Mouse (Mus musculus) hindbrain, embryonic 16.5 days (tissue): Measurements from ENCODE around the gene Pfkfb4. TPM values are rescaled to one million over a fixed set of nuclear protein-coding genes. Genes with fewer than 3 reads are reported as not detected.

Experiments used
- ATAC-seq: fragments of 200-750 bp; cut with Nextera tagmentation; 2 replicates; pipeline ENCODE4 v1.8.0; 2017; ENCODE audit warnings: moderate TSS enrichment, moderate library complexity
- H3K27ac ChIP-seq: fragments of 300-500 bp; sonication (generic); 2 replicates; pipeline ENCODE4 v1.5.1; 2014; ENCODE audit warnings: low read depth, mild to moderate bottlenecking, control low read depth, low read length, moderate library complexity
- H3K27me3 ChIP-seq: fragments of 300-500 bp; sonication (generic); replicated peaks from 2 replicates; pipeline ENCODE4 v1.6.1; 2014; ENCODE audit warnings: low read length; ENCODE audit not compliant: control insufficient read depth, insufficient read depth
- H3K36me3 ChIP-seq: fragments of 300-500 bp; sonication (generic); 2 replicates; pipeline ENCODE4 v1.6.1; 2014; ENCODE audit warnings: mild to moderate bottlenecking, low read length, moderate library complexity, mixed read lengths; ENCODE audit not compliant: control insufficient read depth, insufficient read depth
- H3K4me1 ChIP-seq: fragments of 300-500 bp; sonication (generic); 2 replicates; pipeline ENCODE4 v1.6.1; 2014; ENCODE audit warnings: low read depth, low read length; ENCODE audit not compliant: control insufficient read depth, insufficient read depth
- H3K4me2 ChIP-seq: fragments of 300-500 bp; sonication (generic); 2 replicates; pipeline ENCODE4 v1.6.1; 2014; ENCODE audit warnings: mild to moderate bottlenecking, low read length, control low read depth, moderate library complexity
- H3K4me3 ChIP-seq: fragments of 300-500 bp; sonication (generic); 2 replicates; pipeline ENCODE4 v1.5.1; 2014; ENCODE audit warnings: mild to moderate bottlenecking, low read length, control low read depth, moderate library complexity
- H3K9ac ChIP-seq: fragments of 300-500 bp; sonication (generic); 2 replicates; pipeline ENCODE4 v1.6.1; 2014; ENCODE audit warnings: low read depth, mild to moderate bottlenecking, control low read depth, low read length, moderate library complexity
- H3K9me3 ChIP-seq: fragments of 300-500 bp; sonication (generic); 2 replicates; pipeline ENCODE4 v1.6.1; 2014; ENCODE audit warnings: mild to moderate bottlenecking, low read length, moderate library complexity; ENCODE audit not compliant: control insufficient read depth
- WGBS: fragments of 180-500 bp; shearing (Covaris S2); extraction: QIAGEN DNeasy Blood & Tissue Kit; methylation state at CpG from one replicate; pipeline ENCODE4 v1.1.7; 2014; 5-methylcytosine and 5-hydroxymethylcytosine counted together
- microRNA counts: library from miRNA; unstranded; fragments of <30 nt; microRNA quantifications from one replicate; lab custom pipeline; 2016
- microRNA-seq: library from miRNA; unstranded; fragments of <30 nt; microRNA quantifications from one replicate; pipeline ENCODE4, GENCODE M21; 2017
- polyA plus RNA-seq: library from polyadenylated mRNA; unstranded; fragments of >200 nt; fragmentation: Nextera tagmentation; extraction: Ambion mirVana; gene quantifications from 2 replicates; pipeline ENCODE4 v1.2.1, GENCODE M21; 2015

Gene Pfkfb4
- polyA plus RNA-seq, 1 experiment from 2014 or later: 31.3 TPM

DNA sequence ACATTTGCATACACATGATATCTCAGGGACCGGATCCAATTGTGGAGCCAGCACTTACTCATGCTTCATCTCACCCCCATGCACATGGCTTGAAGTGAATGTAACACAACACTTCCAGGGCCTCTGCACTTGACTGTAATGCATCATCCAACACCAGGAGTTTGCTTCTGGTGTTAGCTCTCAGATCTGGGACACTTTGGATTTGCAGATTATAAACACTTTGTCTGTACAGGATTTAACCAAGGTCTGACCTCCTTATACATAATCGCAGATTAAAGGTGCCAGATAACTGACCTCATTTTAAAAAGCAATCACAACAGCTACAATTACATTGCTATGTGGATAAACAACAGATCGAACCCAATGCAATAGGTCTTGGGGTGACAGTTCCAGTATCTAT, 88.9 kb downstream of the Pfkfb4 start:
- Histone ChIP-seq H3K4me1 (peaks cover 18% of the 10 kb centered on the region), H3K9me3 (no peaks in the 10 kb centered on the region), H3K4me3 (no peak overlapping the region), H3K9ac (no peak overlapping the region), H3K4me2 (no peak overlapping the region; the same call in 1 of the 2 replicates), H3K27me3 (no peaks in the 10 kb centered on the region), H3K36me3 (0 out of 2 replicates have a peak, but pooled peaks cover 3% of the 10 kb centered on the region), H3K27ac (no peak overlapping the region)
- ATAC-seq: no peak
- WGBS: 96% methylated on average over 3 of the region's 3 CpGs

DNA sequence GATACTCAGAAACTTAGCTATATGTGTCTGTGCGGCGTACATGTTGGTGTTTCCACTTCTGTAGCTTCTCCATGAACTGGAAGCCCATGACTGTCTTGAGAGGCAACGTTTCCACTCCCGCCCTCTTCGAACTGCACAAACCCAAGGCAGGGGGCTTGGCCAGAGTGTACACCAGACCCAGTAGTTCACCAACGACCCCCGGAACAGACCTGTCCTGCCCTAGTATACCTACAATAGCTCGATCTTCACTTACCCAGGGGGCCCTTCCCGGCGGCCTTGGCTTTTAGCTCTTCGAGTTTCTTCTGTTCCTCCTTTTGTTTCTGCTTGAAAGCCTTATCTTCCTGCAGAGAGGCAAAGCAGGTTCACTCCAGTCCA, 90.2 kb downstream of the Pfkfb4 start:
- H3K9me3 ChIP-seq: no peaks in the 10 kb centered on the region
- H3K27ac ChIP-seq: peak overlapping the region; percentile 73
- peak overlapping the region; percentile 63 for H3K4me3 ChIP-seq
- WGBS: 10% methylated on average over 11 of the region's 11 CpGs
- H3K4me2 ChIP-seq: peak overlapping the region; percentile 73
- H3K27me3 ChIP-seq: no peaks in the 10 kb centered on the region
- ATAC-seq: peak; percentile 24; the same call in 1 of the 2 replicates
- peaks cover 18% of the 10 kb centered on the region for H3K4me1 ChIP-seq
- H3K36me3 ChIP-seq: 0 out of 2 replicates have a peak, but pooled peaks cover 3% of the 10 kb centered on the region
- peak overlapping the region; percentile 79 for H3K9ac ChIP-seq

MicroRNAs encoded within 50 kb of the gene (microRNA counts, 519-probe panel; counts per million panel counts)
- microRNA mmu-miR-711 (lab: Ali Mortazavi, UCI): not detected

Small RNAs within 50 kb of the gene (microRNA-seq; reads per million reads assigned to microRNA genes)
- gene Mir711: not detected

Other genes starting within 250 kb of the Pfkfb4 start
- gene Ip6k2, start 208.0 kb upstream of the Pfkfb4 start, polyA plus RNA-seq: 178 and 185 TPM in 2 replicates
- gene Nckipsd, start 183.4 kb upstream of the Pfkfb4 start, polyA plus RNA-seq: 32.2 and 35.1 TPM in 2 replicates
- 11.6 and 12.8 TPM in 2 replicates for gene Celsr3, start 165.5 kb upstream of the Pfkfb4 start, polyA plus RNA-seq
- gene Slc26a6, start 138.5 kb upstream of the Pfkfb4 start, polyA plus RNA-seq: 21.9 and 22.2 TPM in 2 replicates
- 0.17 TPM in 1 of 2 replicates, not detected in the other for gene Tmem89, start 77.2 kb upstream of the Pfkfb4 start, polyA plus RNA-seq
- gene Uqcrc1, start 55.1 kb upstream of the Pfkfb4 start, polyA plus RNA-seq: 521 and 553 TPM in 2 replicates
- gene Col7a1, start 38.2 kb upstream of the Pfkfb4 start, polyA plus RNA-seq: 1.5 and 1.7 TPM in 2 replicates
- not detected in 2 replicates for gene Ucn2, start 5.8 kb upstream of the Pfkfb4 start, polyA plus RNA-seq
- gene Shisa5, start 46.8 kb downstream of the Pfkfb4 start, polyA plus RNA-seq: 83.2 and 87.5 TPM in 2 replicates
- 13.6 and 14.2 TPM in 2 replicates for gene Trex1, start 68.0 kb downstream of the Pfkfb4 start, polyA plus RNA-seq
- 30.0 and 31.8 TPM in 2 replicates for gene Atrip, start 82.3 kb downstream of the Pfkfb4 start, polyA plus RNA-seq
- 12.5 and 13.1 TPM in 2 replicates for gene Ccdc51, start 90.7 kb downstream of the Pfkfb4 start, polyA plus RNA-seq
- 586 and 663 TPM in 2 replicates for gene Tma7, start 90.8 kb downstream of the Pfkfb4 start, polyA plus RNA-seq
- gene Plxnb1, start 103.6 kb downstream of the Pfkfb4 start, polyA plus RNA-seq: 12.6 and 18.2 TPM in 2 replicates
- not detected in 2 replicates for gene Fbxw21, start 170.3 kb downstream of the Pfkfb4 start, polyA plus RNA-seq
- gene Fbxw13, start 204.2 kb downstream of the Pfkfb4 start, polyA plus RNA-seq: not detected in 2 replicates
- 0.10 TPM in 1 of 2 replicates, not detected in the other for gene Fbxw20, start 243.0 kb downstream of the Pfkfb4 start, polyA plus RNA-seq